Mouse (Mus musculus): ENCODE results near the gene Zfp938.

GRCm38 (mm10) chr10:82245021-82245420 lies 3.9 kb upstream of the Zfp938 start:
- no peak for TF ChIP-seq EP300 (IDR thresholded peaks at IDR 0.05; ENCODE audit: insufficient read depth, low read depth, low read length)
- no peak for TF ChIP-seq CTCF (IDR thresholded peaks at IDR 0.05; ENCODE audit: low read depth, low read length)
- TF ChIP-seq POLR2A (IDR thresholded peaks at IDR 0.05; ENCODE audit: insufficient read depth, low read length) = no peak

All from ES-Bruce4 (cell line).